In the genomic region with DNA sequence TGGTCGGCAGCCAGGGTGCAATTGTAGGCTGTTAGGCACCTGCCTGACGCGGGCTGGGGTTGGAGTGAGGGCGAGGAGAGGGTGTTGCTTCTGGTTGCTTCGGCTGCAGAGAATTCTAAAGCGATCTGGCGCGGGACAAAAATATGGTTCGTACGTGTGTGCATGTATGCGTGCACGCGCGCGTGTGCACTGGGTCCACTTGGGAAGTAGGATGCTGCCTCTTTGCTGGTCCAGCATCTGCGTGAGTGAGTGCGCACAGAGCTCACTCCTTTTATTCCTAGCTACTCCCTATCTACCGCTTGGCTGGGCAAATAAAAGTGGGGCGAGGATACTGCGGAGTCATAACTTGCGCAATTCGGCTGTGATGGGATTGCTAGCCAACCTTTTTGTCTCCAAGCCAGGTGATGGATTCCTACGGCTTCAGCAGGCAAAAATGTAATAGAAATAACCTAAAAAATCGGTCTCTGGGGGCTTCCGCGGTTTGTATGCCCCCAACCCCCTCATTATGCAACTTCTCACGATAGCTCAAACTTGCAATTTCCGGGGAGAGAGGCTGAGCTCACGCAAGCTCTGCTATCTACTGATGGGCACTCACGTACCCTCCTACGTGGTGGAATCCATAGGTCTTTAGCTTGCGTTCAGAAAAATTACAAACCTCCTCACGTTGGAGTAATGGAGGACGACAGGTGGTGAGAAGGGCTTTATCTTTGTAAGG, we compare ENCODE assay signal across 9 mouse cellular contexts. TPM values are rescaled to one million over a fixed set of nuclear protein-coding genes. Genes with fewer than 3 reads are reported as not detected.
DNase-seq lines count a peak whose midpoint lies in the region; ATAC-seq and TF ChIP-seq lines count a peak whose summit lies in the region.
"Had no signal": no experiment of that assay in that cellular context is flagged by ENCODE, and none has a peak within 500 bp of the region (broad histone marks: within the 10 kb centered on the region; RNA-seq: fewer than 3 reads in every experiment).

No protein-coding gene starts in this region.

- H3K4me1 ChIP-seq in bone marrow macrophage, adult 2 months (ENCODE audit: control insufficient read depth, insufficient read depth, low read length): 0 out of 2 replicates have a peak, but pooled peaks cover 5% of the 10 kb centered on the region
- H3K4me1 ChIP-seq in forebrain, embryonic 13.5 days: peaks cover 72% of the 10 kb centered on the region
- peaks cover 45% of the 10 kb centered on the region for H3K4me1 ChIP-seq in liver, embryonic 13.5 days (replicated peaks)

- under 1% methylated on average over 34 of the region's 34 CpGs for WGBS in forebrain, embryonic 13.5 days
- WGBS in liver, embryonic 13.5 days (ENCODE audit: insufficient replicate concordance): under 1% methylated on average over 34 of the region's 34 CpGs

- no peaks in the 10 kb centered on the region for H3K27me3 ChIP-seq in forebrain, embryonic 13.5 days
- H3K27me3 ChIP-seq in liver, embryonic 13.5 days: peaks cover 81% of the 10 kb centered on the region

- H3K4me2 ChIP-seq in forebrain, embryonic 13.5 days: peak overlapping the region; percentile 90
- peak overlapping the region; percentile 65 for H3K4me2 ChIP-seq in liver, embryonic 13.5 days

- DNase-seq in heart, adult 18-20 months: peak; percentile 55 to 63
- DNase-seq in heart, adult 8-10 months (ENCODE audit: low spot score): no peak
- peak; percentile 61 for DNase-seq in kidney, adult 9 months
- DNase-seq in liver, embryonic 13.5 days: no peak
- DNase-seq in right cerebral cortex, postnatal 14 days: peak; percentile 67
- no peak for DNase-seq in gastrocnemius, adult 18-20 months (ENCODE audit: low spot score)

- peak; percentile 14 for ATAC-seq in forebrain, embryonic 13.5 days
- ATAC-seq in liver, embryonic 13.5 days (ENCODE audit: low read depth): no peak

- peak overlapping the region; percentile 66 for H3K9ac ChIP-seq in forebrain, embryonic 13.5 days
- H3K9ac ChIP-seq in liver, embryonic 13.5 days: no peak overlapping the region

- H3K36me3 ChIP-seq in forebrain, embryonic 13.5 days (ENCODE audit: poor library complexity, severe bottlenecking): no peaks in the 10 kb centered on the region
- no peaks in the 10 kb centered on the region for H3K36me3 ChIP-seq in liver, embryonic 13.5 days
- H3K36me3 ChIP-seq: G1E had no signal

- TF ChIP-seq POLR2A in bone marrow macrophage, adult 2 months (IDR thresholded peaks at IDR 0.05; ENCODE audit: borderline replicate concordance, low read depth, low read length): no peak

- H3K9me3 ChIP-seq in forebrain, embryonic 13.5 days (replicated peaks): no peaks in the 10 kb centered on the region
- no peaks in the 10 kb centered on the region for H3K9me3 ChIP-seq in liver, embryonic 13.5 days (replicated peaks)
- H3K9me3 ChIP-seq: G1E had no signal

- no peak for TF ChIP-seq CTCF in bone marrow macrophage, adult 2 months (IDR thresholded peaks at IDR 0.05; ENCODE audit: low read depth, low read length)

- H3K4me3 ChIP-seq in bone marrow macrophage, adult 2 months (ENCODE audit: insufficient read depth, low read length): peak overlapping the region; percentile 34; the same call in 1 of the 2 replicates
- H3K4me3 ChIP-seq in forebrain, embryonic 13.5 days: peak overlapping the region; percentile 53
- H3K4me3 ChIP-seq in liver, embryonic 13.5 days (replicated peaks): peak overlapping the region; percentile 36

- no peak overlapping the region for H3K27ac ChIP-seq in bone marrow macrophage, adult 2 months (ENCODE audit: insufficient read depth, low read depth, low read length)
- H3K27ac ChIP-seq in forebrain, embryonic 13.5 days: peak overlapping the region; percentile 85
- H3K27ac ChIP-seq in liver, embryonic 13.5 days: no peak overlapping the region

RNA-seq across cellular contexts. Expression of a gene that starts 2.8 kb away (rescaled TPM):
- 100 to 1,000 TPM in 1 of 2 experiments, 10 to 100 TPM in 1; 80.7 to 123 TPM for total RNA-seq in heart, adult 18-20 months (2021)
- 100 to 1,000 TPM in 3 of 4 experiments, 10 to 100 TPM in 1; 89.6 to 129 (median 119) TPM for total RNA-seq in heart, adult 8-10 months (2022)
- 0.12 and 0.31 TPM in 2 replicates for polyA plus RNA-seq in bone marrow macrophage, adult 2 months (2012; ENCODE audit: insufficient read depth, insufficient read length, missing spikeins)
- 20.9 and 30.9 TPM in 2 replicates for polyA plus RNA-seq in forebrain, embryonic 13.5 days (2015; fragmentation: Nextera tagmentation; extraction: Ambion mirVana)
- polyA plus RNA-seq in liver, embryonic 13.5 days (2015; fragmentation: Nextera tagmentation; extraction: Ambion mirVana): 3.7 and 4.7 TPM in 2 replicates
- 100 to 1,000 TPM; 189 to 235 TPM for total RNA-seq in gastrocnemius, adult 18-20 months (2021)

RNA-seq across cellular contexts. Expression of a gene that starts 47.6 kb away (rescaled TPM):
- total RNA-seq in heart, adult 18-20 months (2021): under 1 TPM; 0.37 to 0.51 TPM
- under 1 TPM in 3 of 4 experiments, not detected in 1; 0.27 to 0.66 (median 0.31) TPM for total RNA-seq in heart, adult 8-10 months (2022)
- polyA plus RNA-seq in bone marrow macrophage, adult 2 months (2012; ENCODE audit: insufficient read depth, insufficient read length, missing spikeins): not detected in 2 replicates
- polyA plus RNA-seq in forebrain, embryonic 13.5 days (2015; fragmentation: Nextera tagmentation; extraction: Ambion mirVana): 319 and 349 TPM in 2 replicates
- 5.2 TPM in 2 replicates for polyA plus RNA-seq in liver, embryonic 13.5 days (2015; fragmentation: Nextera tagmentation; extraction: Ambion mirVana)
- under 1 TPM; 0.28 to 0.62 TPM for total RNA-seq in gastrocnemius, adult 18-20 months (2021)
- polyA plus RNA-seq: G1E had no signal

Comparison
In these comparisons a context has a peak if more than half of its experiments do, and no peak if none do; other contexts are left out.
1. DNase-seq: peak in heart, adult 18-20 months (2 of 2), kidney, adult 9 months (single experiment) and right cerebral cortex, postnatal 14 days (single experiment); none in heart, adult 8-10 months (single experiment), liver, embryonic 13.5 days (single experiment) and gastrocnemius, adult 18-20 months (single experiment).
2. Peak in every context shown above with its lines, with median percentiles within 50 percentile points of each other: H3K4me3 ChIP-seq.